Mouse (Mus musculus) brain, embryonic 14.5 days (tissue): ENCODE data around the gene Peli2.

Experiments
- CTCF ChIP-seq: fragments of 200-500 bp; IDR thresholded peaks from 2 replicates; pipeline ENCODE4 v1.5.1; 2012; ENCODE audit warnings: inconsistent platforms, mild to moderate bottlenecking, moderate library complexity, borderline replicate concordance; ENCODE audit not compliant: insufficient read depth, insufficient read length; ENCODE audit errors: extremely low read depth
- POLR2A ChIP-seq: fragments of 200-500 bp; IDR thresholded peaks from 2 replicates; pipeline ENCODE4 v1.6.1; 2012; ENCODE audit warnings: mild to moderate bottlenecking, inconsistent platforms, borderline replicate concordance; ENCODE audit not compliant: poor library complexity, insufficient read depth, insufficient read length, severe bottlenecking; ENCODE audit errors: extremely low read depth

DNA sequence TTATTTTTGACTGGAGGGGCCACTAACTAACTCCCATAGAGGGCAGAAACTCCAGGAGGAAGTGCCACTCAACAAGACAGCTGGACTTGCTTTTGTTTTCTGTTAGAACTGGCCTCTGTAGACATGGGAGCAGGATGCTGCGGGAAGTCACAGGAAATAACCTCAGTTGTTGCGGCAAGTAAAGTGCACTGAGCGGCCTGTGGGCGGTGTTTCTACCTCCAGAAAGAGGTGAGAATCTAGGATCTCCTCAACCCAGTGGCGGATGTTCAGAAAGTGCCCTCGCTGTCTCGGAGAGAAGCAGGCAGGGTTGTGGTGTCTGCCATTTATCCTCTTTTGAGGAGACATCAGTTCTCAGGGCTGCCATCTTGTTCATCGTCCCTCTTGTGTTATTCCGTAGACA, 183.2 kb downstream of the Peli2 start:
- no peak for TF ChIP-seq POLR2A
- TF ChIP-seq CTCF, result no peak
